Mouse (Mus musculus) kidney, adult 2 months (tissue): ENCODE measurements at regions not wholly inside any gene's neighbourhood (a gene's known extent, or its start where the extent isn't known, plus 50 kb on each side); places are given as distances from the start of the nearest gene placed in this dataset.

Experiments
- CTCF ChIP-seq: fragments of 200-500 bp; conservative IDR thresholded peaks from 2 replicates; pipeline ENCODE4 v1.5.1; 2011; ENCODE audit warnings: low read depth, mild to moderate bottlenecking, control low read depth, low read length, moderate library complexity, mixed read lengths; ENCODE audit not compliant: insufficient read depth, insufficient read length
- POLR2A ChIP-seq: fragments of 200-500 bp; IDR thresholded peaks from one replicate; pipeline ENCODE4 v1.6.1; 2011; ENCODE audit warnings: low read depth, low read length, control low read depth

DNA sequence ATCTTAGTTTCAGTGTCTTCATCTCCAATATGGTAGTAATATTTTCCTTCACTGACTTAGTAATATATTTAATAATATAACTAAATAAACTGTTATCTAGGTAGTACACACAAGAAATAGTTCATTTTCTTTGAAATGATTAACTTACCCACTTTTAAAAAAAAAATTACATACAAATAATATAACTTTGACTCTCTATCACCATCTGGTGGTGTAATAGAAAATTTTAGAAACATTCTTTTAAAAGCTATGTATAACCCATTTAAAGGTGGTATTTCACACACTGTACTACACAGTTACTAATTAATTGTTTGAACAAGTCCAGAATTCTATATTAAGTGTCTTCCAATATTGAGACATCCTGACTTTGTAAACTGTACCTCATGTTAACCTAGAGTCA lies 53.9 kb upstream of the Olfr266 start:
- TF ChIP-seq CTCF (no peak), POLR2A (no peak)
